In the genomic region with DNA sequence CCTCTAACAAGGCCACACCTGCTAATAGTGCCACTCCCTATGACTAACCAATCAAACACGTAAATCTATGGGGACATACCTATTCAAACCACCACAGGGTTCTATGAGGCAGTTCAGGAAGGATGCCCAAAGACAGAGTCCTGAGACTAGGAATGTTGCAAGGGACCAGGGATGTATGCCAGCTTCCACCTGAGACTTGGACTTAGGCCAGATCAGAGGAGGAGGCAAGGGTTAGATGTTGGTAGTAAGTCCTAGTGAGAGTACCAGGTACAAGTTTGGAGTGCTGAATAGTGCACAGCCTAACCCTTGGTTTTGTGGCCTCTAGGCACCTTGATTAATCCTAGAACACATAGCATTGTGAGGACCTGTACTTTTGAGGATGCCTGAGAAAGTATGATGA, we compare ENCODE assay signal across 21 mouse cellular contexts. TPM values are rescaled to one million over a fixed set of nuclear protein-coding genes. Genes with fewer than 3 reads are reported as not detected.
"Had no signal": no experiment of that assay in that cellular context is flagged by ENCODE, and none has a peak within 500 bp of the region (broad histone marks: within the 10 kb centered on the region; RNA-seq: fewer than 3 reads in every experiment).

No protein-coding gene starts in this region.

- H3K27ac ChIP-seq: layer of hippocampus, adult 2 months; limb, embryonic 10.5 days; liver, embryonic 12.5 days; lung, embryonic 15.5 days; macrophage; midbrain, embryonic 15.5 days; neural tube, embryonic 12.5 days; stomach, postnatal 0 days had no signal

- DNase-seq: kidney, postnatal 10 days; kidney, postnatal 4 days; lung, postnatal 14 days; thymus, postnatal 25 days had no signal

- H3K4me1 ChIP-seq: limb, embryonic 10.5 days; liver, embryonic 12.5 days; lung, embryonic 15.5 days; megakaryocyte, embryonic 14.5 days; midbrain, embryonic 15.5 days; neural tube, embryonic 12.5 days had no signal

- H3K9ac ChIP-seq: liver, embryonic 12.5 days; lung, embryonic 15.5 days; midbrain, embryonic 15.5 days; neural tube, embryonic 12.5 days had no signal

- H3K4me3 ChIP-seq: layer of hippocampus, adult 2 months; limb, embryonic 10.5 days; liver, embryonic 12.5 days; lung, embryonic 15.5 days; megakaryocyte, embryonic 14.5 days; midbrain, embryonic 15.5 days; neural tube, embryonic 12.5 days had no signal

- H3K36me3 ChIP-seq: limb, embryonic 10.5 days; liver, embryonic 12.5 days; lung, embryonic 15.5 days; midbrain, embryonic 15.5 days; neural tube, embryonic 12.5 days had no signal

- ATAC-seq: liver, embryonic 12.5 days; midbrain, embryonic 15.5 days had no signal

- H3K27me3 ChIP-seq: lung, embryonic 15.5 days; megakaryocyte, embryonic 14.5 days; midbrain, embryonic 15.5 days; neural tube, embryonic 12.5 days had no signal

- H3K9me3 ChIP-seq: limb, embryonic 10.5 days; liver, embryonic 12.5 days; lung, embryonic 15.5 days; megakaryocyte, embryonic 14.5 days; midbrain, embryonic 15.5 days; neural tube, embryonic 12.5 days had no signal

- H3K4me2 ChIP-seq: liver, embryonic 12.5 days; lung, embryonic 15.5 days; midbrain, embryonic 11.5 days; midbrain, embryonic 15.5 days; neural tube, embryonic 12.5 days had no signal

RNA-seq across cellular contexts. Expression of gene Myt1, which starts 10.5 kb away (rescaled TPM):
- polyA plus RNA-seq: limb, embryonic 10.5 days; liver, embryonic 16.5 days; macrophage had no signal

RNA-seq across cellular contexts. Expression of gene Oprl1, which starts 37.8 kb away (rescaled TPM):
- total RNA-seq: monocyte, adult 5-6 weeks had no signal
- polyA plus RNA-seq: macrophage had no signal

RNA-seq across cellular contexts. Expression of gene Lkaaear1, which starts 54.4 kb away (rescaled TPM):
- total RNA-seq: layer of hippocampus, adult 2 months; layer of hippocampus, postnatal 10 days; left cerebral cortex, postnatal 10 days; monocyte, adult 5-6 weeks; neutrophil, adult 5-6 weeks had no signal
- polyA plus RNA-seq: limb, embryonic 10.5 days; limb, embryonic 14.5 days; liver, embryonic 12.5 days; liver, embryonic 16.5 days; lung, embryonic 15.5 days; macrophage; midbrain, embryonic 11.5 days; midbrain, embryonic 15.5 days; neural tube, embryonic 12.5 days; stomach, postnatal 0 days; urinary bladder, adult 2 months had no signal
